Mouse (Mus musculus): ENCODE data around the gene Ptges.

The Ptges gene

GRCm38 (mm10) chr2:30852771-30853313 lies 76.8 kb downstream of the Ptges start:
- intact Hi-C loops (cut with DNase I) = no loop called here

GRCm38 (mm10) chr2:30850581-30850980 lies 79.1 kb downstream of the Ptges start:
- intact Hi-C loops (cut with DNase I) = no loop called here

GRCm38 (mm10) chr2:30848184-30848583 lies 81.5 kb downstream of the Ptges start:
- intact Hi-C loops (cut with DNase I) = no loop called here

GRCm38 (mm10) chr2:30846723-30847122 lies 82.9 kb downstream of the Ptges start:
- intact Hi-C loops (cut with DNase I) = no loop called here

- intact Hi-C loops (cut with DNase I) = no loop called here
Observed at GRCm38 (mm10) chr2:30846236-30846635, 83.4 kb downstream of the Ptges start.

GRCm38 (mm10) chr2:30845152-30846070 lies 84.3 kb downstream of the Ptges start:
- intact Hi-C loops (cut with DNase I) = no loop called here

GRCm38 (mm10) chr2:30842615-30843014 lies 87.0 kb downstream of the Ptges start:
- intact Hi-C loops (cut with DNase I) = no loop called here

Data from adrenal gland (tissue).